Mouse (Mus musculus): Measurements from ENCODE around the gene Lrrc9. TPM values are rescaled to one million over a fixed set of nuclear protein-coding genes. Genes with fewer than 3 reads are reported as not detected.

The Lrrc9 gene
- under 0.01 TPM in 1 of 2 replicates, not detected in the other for total RNA-seq (2014; rRNA removed)
- polyA plus RNA-seq (2012; rRNA removed) = not detected in 2 replicates

DNA sequence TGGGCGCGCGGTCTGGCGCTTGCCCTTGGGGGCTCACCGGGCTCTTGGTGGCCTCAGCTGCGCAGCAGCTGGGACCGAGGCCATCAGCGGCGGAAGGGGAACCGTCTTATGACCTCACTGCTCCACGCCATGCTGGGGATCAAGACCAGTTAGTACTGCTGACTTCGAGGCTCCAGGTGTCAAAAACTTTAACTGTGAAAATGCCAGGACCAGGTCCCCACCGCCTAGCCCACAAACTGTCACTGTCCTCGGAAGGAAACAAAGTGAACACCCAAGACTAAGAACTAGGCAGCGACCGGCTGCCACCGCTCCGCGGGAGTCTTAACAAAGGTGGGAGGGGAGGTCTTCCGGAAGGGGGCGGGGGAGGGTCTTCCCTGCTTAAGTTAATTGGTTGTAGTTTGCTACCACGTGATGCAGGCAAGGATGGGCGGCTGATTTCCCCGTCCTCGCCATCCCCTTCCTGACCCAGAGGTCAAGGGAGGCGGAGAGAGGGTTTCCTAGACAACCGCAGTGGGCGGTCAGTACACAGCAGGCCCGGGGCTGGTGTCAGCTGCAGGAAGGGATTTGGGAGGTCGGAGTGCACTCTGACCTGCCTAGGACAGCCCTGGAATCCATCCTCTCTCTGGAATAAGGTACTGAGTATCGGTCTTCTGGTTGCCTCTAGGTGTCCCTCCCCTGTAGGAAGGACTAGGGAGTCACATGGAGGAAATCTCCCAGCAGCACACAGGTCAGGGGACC, at the start of gene Lrrc9:
Gene Lrrc9, plus strand, starts transcription at position 28 of the 738 bp plus-strand sequence.
- 4% methylated on average over 31 of the region's 31 CpGs for WGBS
- TF ChIP-seq POLR2A (IDR thresholded peaks at IDR 0.05; ENCODE audit: extremely low read depth, insufficient read depth, low read length) (no peak), CTCF (IDR thresholded peaks at IDR 0.05; ENCODE audit: low read depth, low read length) (no peak)
- Histone ChIP-seq H3K9ac (ENCODE audit: low read depth, low read length) (peak within 1 kb of the TSS; percentile 5; the same call in 1 of the 2 replicates), H3K4me1 (ENCODE audit: control insufficient read depth, insufficient read depth, low read length) (no peaks in the 10 kb centered on the region; the same call in 1 of the 2 replicates), H3K27ac (replicated peaks; ENCODE audit: insufficient read depth, low read depth, low read length) (no peak within 1 kb of the TSS), H3K79me2 (ENCODE audit: control insufficient read depth, insufficient read depth, low read length) (no peaks in the 10 kb centered on the region), H3K27me3 (ENCODE audit: control insufficient read depth, insufficient read depth, low read length) (no peaks in the 10 kb centered on the region), H3K36me3 (ENCODE audit: control insufficient read depth, insufficient read depth, low read length) (no peaks in the 10 kb centered on the region), H3K4me3 (ENCODE audit: insufficient read depth, low read depth, low read length) (peak within 1 kb of the TSS; percentile 23)
- DNase-seq (ENCODE audit: extremely low read depth, low read depth, low spot score) = peak; percentile 11

GRCm38 (mm10) chr12:72393046-72393805, 48.4 kb upstream of the Lrrc9 start:
- Histone ChIP-seq H3K9ac (ENCODE audit: low read depth, low read length) (no peak overlapping the region), H3K27ac (replicated peaks; ENCODE audit: insufficient read depth, low read depth, low read length) (no peak overlapping the region), H3K4me1 (ENCODE audit: control insufficient read depth, insufficient read depth, low read length) (no peaks in the 10 kb centered on the region), H3K36me3 (ENCODE audit: control insufficient read depth, insufficient read depth, low read length) (no peaks in the 10 kb centered on the region), H3K27me3 (ENCODE audit: control insufficient read depth, insufficient read depth, low read length) (no peaks in the 10 kb centered on the region), H3K4me3 (ENCODE audit: insufficient read depth, low read depth, low read length) (no peak overlapping the region), H3K79me2 (ENCODE audit: control insufficient read depth, insufficient read depth, low read length) (no peaks in the 10 kb centered on the region)
- TF ChIP-seq POLR2A (IDR thresholded peaks at IDR 0.05; ENCODE audit: extremely low read depth, insufficient read depth, low read length) = no peak
- no peak for TF ChIP-seq CTCF (IDR thresholded peaks at IDR 0.05; ENCODE audit: low read depth, low read length)
- DNase-seq (ENCODE audit: extremely low read depth, low read depth, low spot score) = no peak
- WGBS = 46% methylated on average over 13 of the region's 13 CpGs

DNA sequence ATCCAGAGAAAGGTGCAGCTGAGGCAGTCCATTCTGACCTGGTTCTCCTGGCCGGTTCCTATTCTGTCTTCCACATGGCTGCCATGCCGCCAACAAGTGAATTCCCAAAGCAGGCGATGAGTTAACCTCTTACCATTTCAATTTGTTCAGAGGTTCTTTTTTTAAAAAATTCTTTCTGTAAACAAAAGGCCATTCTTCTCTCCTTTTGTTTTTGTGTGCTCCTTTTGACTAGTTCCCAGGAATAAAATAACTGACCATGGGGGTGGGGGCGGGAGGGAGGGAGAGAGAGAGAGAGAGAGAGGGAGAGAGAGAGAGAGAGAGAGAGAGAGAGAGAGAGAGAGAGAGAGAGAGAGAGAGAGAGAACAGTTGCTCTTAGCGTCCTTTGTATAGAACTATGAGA, 36.6 kb upstream of the Lrrc9 start:
- 76% methylated on average over 4 of the region's 5 CpGs for WGBS
- DNase-seq (ENCODE audit: extremely low read depth, low read depth, low spot score) = no peak
- Histone ChIP-seq H3K27me3 (ENCODE audit: control insufficient read depth, insufficient read depth, low read length) (peaks cover 15% of the 10 kb centered on the region), H3K4me3 (ENCODE audit: insufficient read depth, low read depth, low read length) (no peak overlapping the region), H3K9ac (ENCODE audit: low read depth, low read length) (no peak overlapping the region), H3K27ac (replicated peaks; ENCODE audit: insufficient read depth, low read depth, low read length) (no peak overlapping the region), H3K36me3 (ENCODE audit: control insufficient read depth, insufficient read depth, low read length) (no peaks in the 10 kb centered on the region), H3K79me2 (ENCODE audit: control insufficient read depth, insufficient read depth, low read length) (no peaks in the 10 kb centered on the region), H3K4me1 (ENCODE audit: control insufficient read depth, insufficient read depth, low read length) (peaks cover 2% of the 10 kb centered on the region)
- no peak for TF ChIP-seq CTCF (IDR thresholded peaks at IDR 0.05; ENCODE audit: low read depth, low read length)
- no peak for TF ChIP-seq POLR2A (IDR thresholded peaks at IDR 0.05; ENCODE audit: extremely low read depth, insufficient read depth, low read length)

- TF ChIP-seq POLR2A (IDR thresholded peaks at IDR 0.05; ENCODE audit: extremely low read depth, insufficient read depth, low read length) (no peak), CTCF (IDR thresholded peaks at IDR 0.05; ENCODE audit: low read depth, low read length) (no peak)
- WGBS = 19% methylated on average over 11 of the region's 11 CpGs
- H3K9ac ChIP-seq (ENCODE audit: low read depth, low read length) = no peak overlapping the region
- peaks cover 15% of the 10 kb centered on the region for H3K27me3 ChIP-seq (ENCODE audit: control insufficient read depth, insufficient read depth, low read length)
- no peak overlapping the region for H3K27ac ChIP-seq (replicated peaks; ENCODE audit: insufficient read depth, low read depth, low read length)
- no peak for DNase-seq (ENCODE audit: extremely low read depth, low read depth, low spot score)
- no peak overlapping the region for H3K4me3 ChIP-seq (ENCODE audit: insufficient read depth, low read depth, low read length)
- H3K36me3 ChIP-seq (ENCODE audit: control insufficient read depth, insufficient read depth, low read length) = no peaks in the 10 kb centered on the region
- H3K4me1 ChIP-seq (ENCODE audit: control insufficient read depth, insufficient read depth, low read length) = peaks cover 2% of the 10 kb centered on the region
- no peaks in the 10 kb centered on the region for H3K79me2 ChIP-seq (ENCODE audit: control insufficient read depth, insufficient read depth, low read length)
Observed at GRCm38 (mm10) chr12:72407146-72407545, 34.5 kb upstream of the Lrrc9 start.

- Histone ChIP-seq H3K36me3 (ENCODE audit: control insufficient read depth, insufficient read depth, low read length) (no peaks in the 10 kb centered on the region), H3K79me2 (ENCODE audit: control insufficient read depth, insufficient read depth, low read length) (no peaks in the 10 kb centered on the region), H3K27me3 (ENCODE audit: control insufficient read depth, insufficient read depth, low read length) (peaks cover 15% of the 10 kb centered on the region), H3K9ac (ENCODE audit: low read depth, low read length) (no peak overlapping the region), H3K27ac (replicated peaks; ENCODE audit: insufficient read depth, low read depth, low read length) (no peak overlapping the region), H3K4me3 (ENCODE audit: insufficient read depth, low read depth, low read length) (peak overlapping the region; percentile 64), H3K4me1 (ENCODE audit: control insufficient read depth, insufficient read depth, low read length) (peaks cover 2% of the 10 kb centered on the region)
- no peak for TF ChIP-seq POLR2A (IDR thresholded peaks at IDR 0.05; ENCODE audit: extremely low read depth, insufficient read depth, low read length)
- TF ChIP-seq CTCF (IDR thresholded peaks at IDR 0.05; ENCODE audit: low read depth, low read length) = no peak
- WGBS = 2% methylated on average over 17 of the region's 17 CpGs
- DNase-seq (ENCODE audit: extremely low read depth, low read depth, low spot score) = no peak
Observed at GRCm38 (mm10) chr12:72407721-72408110, 34.0 kb upstream of the Lrrc9 start.
